Mouse (Mus musculus) adrenal gland, adult 2 months (tissue): ENCODE results near the gene Cadm4. TPM values are rescaled to one million over a fixed set of nuclear protein-coding genes. Genes with fewer than 3 reads are reported as not detected.
"Not testable (repeated sequence)": the region's sequence is repeated elsewhere in the genome, so short reads cannot be mapped to it uniquely, and the experiment has no call there.

Experiments
- DNase-seq: peaks from one replicate; pipeline ENCODE4 v3.0.0; 2021
- polyA plus RNA-seq: library from polyadenylated mRNA; depleted of rRNA; stranded (reverse); fragments of >200 nt; gene quantifications from 2 replicates; pipeline ENCODE4 v1.2.3, GENCODE M21; 2012
- total RNA-seq, 2 experiments: library from RNA; stranded (reverse); gene quantifications; 2 replicates each; pipeline ENCODE4 v1.2.3; 2021

Gene Cadm4
- total and polyA plus RNA-seq, 3 experiments = 1.7 to 6.6 (median 4.7) TPM

- no peak for DNase-seq
Observed at GRCm38 (mm10) chr7:24500929-24501328, 19.1 kb downstream of the Cadm4 start.

- DNase-seq = no peak
Observed at GRCm38 (mm10) chr7:24501492-24501891, 19.7 kb downstream of the Cadm4 start.

- no peak for DNase-seq
Observed at GRCm38 (mm10) chr7:24504004-24504403, 22.2 kb downstream of the Cadm4 start.

- DNase-seq = no peak
Observed at GRCm38 (mm10) chr7:24504868-24505267, 23.0 kb downstream of the Cadm4 start.

GRCm38 (mm10) chr7:24505447-24506064, 23.7 kb downstream of the Cadm4 start:
- no peak for DNase-seq

- no peak for DNase-seq
Observed at GRCm38 (mm10) chr7:24506065-24506459, 24.2 kb downstream of the Cadm4 start.

- DNase-seq = peak; percentile 64
Observed at GRCm38 (mm10) chr7:24506476-24506837, 24.6 kb downstream of the Cadm4 start.

- DNase-seq = peak; percentile 92
Observed at GRCm38 (mm10) chr7:24506838-24507725, 25.3 kb downstream of the Cadm4 start, which contains the start of gene Zfp428. TSS of gene Zfp428 (plus strand) at chr7:24507006.

GRCm38 (mm10) chr7:24507726-24508114, 25.9 kb downstream of the Cadm4 start:
- DNase-seq = no peak

GRCm38 (mm10) chr7:24512355-24512754, 30.5 kb downstream of the Cadm4 start, which contains the start of gene AC161166.1:
TSS of gene AC161166.1 (minus strand) at chr7:24512455.
- DNase-seq = no peak

- DNase-seq = not testable (repeated sequence)
Observed at GRCm38 (mm10) chr7:24516319-24516718, 34.5 kb downstream of the Cadm4 start.

GRCm38 (mm10) chr7:24517077-24517476, 35.3 kb downstream of the Cadm4 start:
- DNase-seq = no peak

- DNase-seq = no peak
Observed at GRCm38 (mm10) chr7:24517654-24518053, 35.8 kb downstream of the Cadm4 start.

GRCm38 (mm10) chr7:24519130-24519529, 37.3 kb downstream of the Cadm4 start:
- no peak for DNase-seq

- not testable (repeated sequence) for DNase-seq
Observed at GRCm38 (mm10) chr7:24520054-24520453, 38.2 kb downstream of the Cadm4 start.

- DNase-seq = no peak
Observed at GRCm38 (mm10) chr7:24522805-24523204, 41.0 kb downstream of the Cadm4 start.

GRCm38 (mm10) chr7:24523723-24524122, 41.9 kb downstream of the Cadm4 start:
- no peak for DNase-seq

- DNase-seq = no peak
Observed at GRCm38 (mm10) chr7:24524978-24525377, 43.2 kb downstream of the Cadm4 start.

GRCm38 (mm10) chr7:24525686-24526420, 44.0 kb downstream of the Cadm4 start:
- DNase-seq = no peak

GRCm38 (mm10) chr7:24528861-24529260, 47.0 kb downstream of the Cadm4 start:
- peak; percentile 43 for DNase-seq

- DNase-seq = peak; percentile 13
Observed at GRCm38 (mm10) chr7:24529580-24529979, 47.8 kb downstream of the Cadm4 start.
